Mouse (Mus musculus): ENCODE results near the gene Scn3b. TPM values are rescaled to one million over a fixed set of nuclear protein-coding genes. Genes with fewer than 3 reads are reported as not detected.

Scn3b gene
- polyA plus RNA-seq, 1 experiment, result 3.2 TPM

GRCm38 (mm10) chr9:40293286-40293685, 24.3 kb downstream of the Scn3b start:
- no peak for TF ChIP-seq POLR2A (IDR thresholded peaks at IDR 0.05; ENCODE audit: low read depth, low read length)
- TF ChIP-seq CTCF (IDR thresholded peaks at IDR 0.05; ENCODE audit: borderline replicate concordance, insufficient read depth, low read length), result no peak

GRCm38 (mm10) chr9:40293740-40294139, 24.7 kb downstream of the Scn3b start:
- Histone ChIP-seq H3K4me3 (ENCODE audit: insufficient read depth, low read length) (no peak overlapping the region), H3K27ac (ENCODE audit: insufficient read depth, low read length) (no peak overlapping the region), H3K4me1 (ENCODE audit: control insufficient read depth, insufficient read depth, low read length) (no peaks in the 10 kb centered on the region)
- TF ChIP-seq CTCF (IDR thresholded peaks at IDR 0.05; ENCODE audit: borderline replicate concordance, insufficient read depth, low read length), result no peak
- no peak for TF ChIP-seq POLR2A (IDR thresholded peaks at IDR 0.05; ENCODE audit: low read depth, low read length)

More at GRCm38 (mm10) chr9:40293286-40293685, 24.3 kb downstream of the Scn3b start:
- H3K4me3 ChIP-seq (ENCODE audit: insufficient read depth, low read length), result no peak overlapping the region
- no peaks in the 10 kb centered on the region for H3K4me1 ChIP-seq (ENCODE audit: control insufficient read depth, insufficient read depth, low read length)
- no peak overlapping the region for H3K27ac ChIP-seq (ENCODE audit: insufficient read depth, low read length)

- no peaks in the 10 kb centered on the region for H3K4me1 ChIP-seq (ENCODE audit: control insufficient read depth, insufficient read depth, low read length)
- no peak overlapping the region for H3K4me3 ChIP-seq (ENCODE audit: insufficient read depth, low read length)
- TF ChIP-seq CTCF (IDR thresholded peaks at IDR 0.05; ENCODE audit: borderline replicate concordance, insufficient read depth, low read length) (no peak), POLR2A (IDR thresholded peaks at IDR 0.05; ENCODE audit: low read depth, low read length) (no peak)
- H3K27ac ChIP-seq (ENCODE audit: insufficient read depth, low read length), result no peak overlapping the region
These were observed 25.2 kb downstream of the Scn3b start for GRCm38 (mm10) chr9:40294210-40294609.

- TF ChIP-seq POLR2A (IDR thresholded peaks at IDR 0.05; ENCODE audit: low read depth, low read length) (no peak), CTCF (IDR thresholded peaks at IDR 0.05; ENCODE audit: borderline replicate concordance, insufficient read depth, low read length) (no peak)
- H3K27ac ChIP-seq (ENCODE audit: insufficient read depth, low read length), result no peak overlapping the region
- no peaks in the 10 kb centered on the region for H3K4me1 ChIP-seq (ENCODE audit: control insufficient read depth, insufficient read depth, low read length)
- H3K4me3 ChIP-seq (ENCODE audit: insufficient read depth, low read length), result no peak overlapping the region
These were observed 25.8 kb downstream of the Scn3b start for GRCm38 (mm10) chr9:40294866-40295265.

- TF ChIP-seq CTCF (IDR thresholded peaks at IDR 0.05; ENCODE audit: borderline replicate concordance, insufficient read depth, low read length), result no peak
- no peak for TF ChIP-seq POLR2A (IDR thresholded peaks at IDR 0.05; ENCODE audit: low read depth, low read length)
- Histone ChIP-seq H3K4me3 (ENCODE audit: insufficient read depth, low read length) (no peak overlapping the region), H3K4me1 (ENCODE audit: control insufficient read depth, insufficient read depth, low read length) (no peaks in the 10 kb centered on the region), H3K27ac (ENCODE audit: insufficient read depth, low read length) (no peak overlapping the region)
These were observed 27.2 kb downstream of the Scn3b start for GRCm38 (mm10) chr9:40296251-40296650.

GRCm38 (mm10) chr9:40297969-40298368, 29.0 kb downstream of the Scn3b start:
- no peaks in the 10 kb centered on the region for H3K4me1 ChIP-seq (ENCODE audit: control insufficient read depth, insufficient read depth, low read length)
- no peak overlapping the region for H3K27ac ChIP-seq (ENCODE audit: insufficient read depth, low read length)
- no peak overlapping the region for H3K4me3 ChIP-seq (ENCODE audit: insufficient read depth, low read length)
- TF ChIP-seq POLR2A (IDR thresholded peaks at IDR 0.05; ENCODE audit: low read depth, low read length) (no peak), CTCF (IDR thresholded peaks at IDR 0.05; ENCODE audit: borderline replicate concordance, insufficient read depth, low read length) (no peak)

GRCm38 (mm10) chr9:40299323-40299722, 30.3 kb downstream of the Scn3b start:
- Histone ChIP-seq H3K4me3 (ENCODE audit: insufficient read depth, low read length) (no peak overlapping the region), H3K4me1 (ENCODE audit: control insufficient read depth, insufficient read depth, low read length) (no peaks in the 10 kb centered on the region), H3K27ac (ENCODE audit: insufficient read depth, low read length) (no peak overlapping the region)
- TF ChIP-seq POLR2A (IDR thresholded peaks at IDR 0.05; ENCODE audit: low read depth, low read length) (no peak), CTCF (IDR thresholded peaks at IDR 0.05; ENCODE audit: borderline replicate concordance, insufficient read depth, low read length) (no peak)

- Histone ChIP-seq H3K4me3 (ENCODE audit: insufficient read depth, low read length) (no peak overlapping the region), H3K27ac (ENCODE audit: insufficient read depth, low read length) (no peak overlapping the region)
- TF ChIP-seq POLR2A (IDR thresholded peaks at IDR 0.05; ENCODE audit: low read depth, low read length) (no peak), CTCF (IDR thresholded peaks at IDR 0.05; ENCODE audit: borderline replicate concordance, insufficient read depth, low read length) (no peak)
These were observed 31.3 kb downstream of the Scn3b start for GRCm38 (mm10) chr9:40300018-40300989.

GRCm38 (mm10) chr9:40301475-40301874, 32.5 kb downstream of the Scn3b start:
- no peak overlapping the region for H3K27ac ChIP-seq (ENCODE audit: insufficient read depth, low read length)
- TF ChIP-seq POLR2A (IDR thresholded peaks at IDR 0.05; ENCODE audit: low read depth, low read length), result no peak
- TF ChIP-seq CTCF (IDR thresholded peaks at IDR 0.05; ENCODE audit: borderline replicate concordance, insufficient read depth, low read length), result no peak
- no peaks in the 10 kb centered on the region for H3K4me1 ChIP-seq (ENCODE audit: control insufficient read depth, insufficient read depth, low read length)
- H3K4me3 ChIP-seq (ENCODE audit: insufficient read depth, low read length), result no peak overlapping the region

More at GRCm38 (mm10) chr9:40300018-40300989, 31.3 kb downstream of the Scn3b start:
- H3K4me1 ChIP-seq (ENCODE audit: control insufficient read depth, insufficient read depth, low read length), result no peaks in the 10 kb centered on the region

GRCm38 (mm10) chr9:40302375-40302774, 33.4 kb downstream of the Scn3b start:
- Histone ChIP-seq H3K4me1 (ENCODE audit: control insufficient read depth, insufficient read depth, low read length) (no peaks in the 10 kb centered on the region), H3K4me3 (ENCODE audit: insufficient read depth, low read length) (no peak overlapping the region), H3K27ac (ENCODE audit: insufficient read depth, low read length) (no peak overlapping the region)
- no peak for TF ChIP-seq POLR2A (IDR thresholded peaks at IDR 0.05; ENCODE audit: low read depth, low read length)
- TF ChIP-seq CTCF (IDR thresholded peaks at IDR 0.05; ENCODE audit: borderline replicate concordance, insufficient read depth, low read length), result no peak

Data from embryonic fibroblast, embryonic 13.5 days (primary cell).